Comparison of ENCODE assay signal across 11 mouse cellular contexts in genomic region chr8:84995680-84996079, GRCm38 (mm10). TPM values are rescaled to one million over a fixed set of nuclear protein-coding genes. Genes with fewer than 3 reads are reported as not detected.
DNase-seq lines count a peak whose midpoint lies in the region; ATAC-seq and TF ChIP-seq lines count a peak whose summit lies in the region.
"Had no signal": no experiment of that assay in that cellular context is flagged by ENCODE, and none has a peak within 500 bp of the region (broad histone marks: within the 10 kb centered on the region; RNA-seq: fewer than 3 reads in every experiment).

No protein-coding gene starts in this region.

- 28% methylated on average over 25 of the region's 25 CpGs for WGBS in lung, embryonic 14.5 days
- WGBS in hindbrain, embryonic 13.5 days: 14% methylated on average over 25 of the region's 25 CpGs
- 45% methylated on average over 25 of the region's 25 CpGs for WGBS in lung, postnatal 0 days

- TF ChIP-seq CTCF in lung, embryonic 14.5 days (IDR thresholded peaks at IDR 0.05; ENCODE audit: low read depth): no peak
- no peak for TF ChIP-seq CTCF in lung, postnatal 0 days (IDR thresholded peaks at IDR 0.05)

- TF ChIP-seq POLR2A in myocyte (IDR thresholded peaks at IDR 0.05; ENCODE audit: insufficient read length, low read depth): no peak

- peak overlapping the region; percentile 7; the same call in 1 of the 2 replicates for H3K4me2 ChIP-seq in lung, embryonic 14.5 days
- 0 out of 2 replicates have a peak overlapping the region, but pooled peaks have one; percentile 15 for H3K4me2 ChIP-seq in hindbrain, embryonic 13.5 days
- no peak overlapping the region for H3K4me2 ChIP-seq in myocyte (ENCODE audit: low read depth)
- H3K4me2 ChIP-seq in lung, postnatal 0 days (replicated peaks; ENCODE audit: low read depth, low read length): no peak overlapping the region

- no peaks in the 10 kb centered on the region for H3K79me2 ChIP-seq in myocyte (ENCODE audit: control insufficient read depth, insufficient read depth)

- H3K4me1 ChIP-seq in lung, embryonic 14.5 days (ENCODE audit: insufficient read depth): 0 out of 2 replicates have a peak, but pooled peaks cover 2% of the 10 kb centered on the region
- H3K4me1 ChIP-seq in hindbrain, embryonic 13.5 days (replicated peaks): peaks cover 22% of the 10 kb centered on the region
- H3K4me1 ChIP-seq in lung, postnatal 0 days (ENCODE audit: insufficient read depth, low read depth, low read length): no peaks in the 10 kb centered on the region; the same call in 1 of the 2 replicates

- H3K4me3 ChIP-seq in lung, embryonic 14.5 days (ENCODE audit: low read depth, low read length): no peak overlapping the region
- no peak overlapping the region for H3K4me3 ChIP-seq in hindbrain, embryonic 13.5 days
- no peak overlapping the region for H3K4me3 ChIP-seq in myocyte
- no peak overlapping the region for H3K4me3 ChIP-seq in lung, postnatal 0 days (ENCODE audit: low read depth, low read length)

- no peaks in the 10 kb centered on the region; the same call in 1 of the 2 replicates for H3K27me3 ChIP-seq in lung, embryonic 14.5 days (ENCODE audit: insufficient read depth, low read length)
- peaks cover 38% of the 10 kb centered on the region for H3K27me3 ChIP-seq in hindbrain, embryonic 13.5 days
- H3K27me3 ChIP-seq in myocyte (ENCODE audit: control insufficient read depth, insufficient read depth, insufficient read length): no peaks in the 10 kb centered on the region
- H3K27me3 ChIP-seq in lung, postnatal 0 days (replicated peaks; ENCODE audit: insufficient read depth, low read length): no peaks in the 10 kb centered on the region

- H3K9me3 ChIP-seq in lung, embryonic 14.5 days (ENCODE audit: low read depth, low read length): no peaks in the 10 kb centered on the region
- H3K9me3 ChIP-seq in hindbrain, embryonic 13.5 days: no peaks in the 10 kb centered on the region
- H3K9me3 ChIP-seq in lung, postnatal 0 days (ENCODE audit: low read length): no peaks in the 10 kb centered on the region

- H3K27ac ChIP-seq in lung, embryonic 14.5 days (ENCODE audit: low read depth): no peak overlapping the region
- H3K27ac ChIP-seq in hindbrain, embryonic 13.5 days: no peak overlapping the region
- H3K27ac ChIP-seq in lung, postnatal 0 days (ENCODE audit: low read length): no peak overlapping the region

- H3ac ChIP-seq in myocyte (ENCODE audit: control insufficient read depth, insufficient read length): no peak overlapping the region

- TF ChIP-seq EP300 in lung, postnatal 0 days (IDR thresholded peaks at IDR 0.05): no peak

- H3K9ac ChIP-seq in lung, embryonic 14.5 days: no peak overlapping the region
- H3K9ac ChIP-seq in hindbrain, embryonic 13.5 days: no peak overlapping the region
- H3K9ac ChIP-seq in lung, postnatal 0 days (replicated peaks; ENCODE audit: low read depth): no peak overlapping the region

- no peak for ATAC-seq in lung, embryonic 14.5 days (ENCODE audit: insufficient read depth)
- ATAC-seq in hindbrain, embryonic 13.5 days (ENCODE audit: low FRiP score): no peak
- ATAC-seq in lung, postnatal 0 days: no peak

- H3K36me3 ChIP-seq in lung, embryonic 14.5 days (ENCODE audit: insufficient read depth): no peaks in the 10 kb centered on the region
- peaks cover 9% of the 10 kb centered on the region; the same call in 1 of the 2 replicates for H3K36me3 ChIP-seq in hindbrain, embryonic 13.5 days
- no peaks in the 10 kb centered on the region for H3K36me3 ChIP-seq in myocyte (ENCODE audit: control insufficient read depth, insufficient read depth)
- no peaks in the 10 kb centered on the region for H3K36me3 ChIP-seq in lung, postnatal 0 days (ENCODE audit: insufficient read depth, low read length)

- DNase-seq in cerebellum, adult 9-11 months: peak; percentile 33
- no peak for DNase-seq in cerebellum, adult 9-10 months
- DNase-seq in lung, embryonic 14.5 days: peak; percentile 21
- DNase-seq in lung, postnatal 14 days: no peak
- no peak for DNase-seq in lung, postnatal 0 days (ENCODE audit: low spot score)
- no peak for DNase-seq in right cerebral cortex, postnatal 10 days (ENCODE audit: low spot score in 2 of 2)
- DNase-seq: kidney, adult 9 months had no signal

TF ChIP-seq in myocyte, 11 proteins besides CTCF, POLR2A, EP300 and RAD21:
- TF ChIP-seq TCF12 (IDR thresholded peaks at IDR 0.05; ENCODE audit: insufficient read depth, poor library complexity, severe bottlenecking) (no peak), MYOD1 (IDR thresholded peaks at IDR 0.05; ENCODE audit: control insufficient read depth in 1 of 3, insufficient read length in 2 of 3, low read depth in 2 of 3) (peak in 2 of 3 experiments; percentile 86 to 95), USF1 (IDR thresholded peaks at IDR 0.05; ENCODE audit: low read depth) (no peak), E2F4 (IDR thresholded peaks at IDR 0.05; ENCODE audit: insufficient read depth) (no peak), CEBPB (IDR thresholded peaks at IDR 0.05; ENCODE audit: insufficient read depth, poor library complexity, severe bottlenecking) (no peak), MYOG (IDR thresholded peaks at IDR 0.05; ENCODE audit: control insufficient read depth in 1 of 3, insufficient read depth in 1 of 3, insufficient read length in 2 of 3, low read depth in 2 of 3) (peak in 2 of 3 experiments; percentile 93 to 97), TCF3 (IDR thresholded peaks at IDR 0.05; ENCODE audit: insufficient read length, low read depth) (no peak), REST (IDR thresholded peaks at IDR 0.05; ENCODE audit: insufficient read depth, insufficient read length) (no peak), MAX (IDR thresholded peaks at IDR 0.05; ENCODE audit: low read depth) (no peak)

RNA-seq across cellular contexts. Expression of gene Hook2, which starts 5.3 kb away (rescaled TPM):
- polyA plus RNA-seq in lung, embryonic 14.5 days (2014; fragmentation: Nextera tagmentation; extraction: Ambion mirVana): 15.2 and 18.0 TPM in 2 replicates
- polyA plus RNA-seq in hindbrain, embryonic 13.5 days (2015; fragmentation: Nextera tagmentation; extraction: Ambion mirVana): 25.1 and 25.5 TPM in 2 replicates
- polyA plus RNA-seq in myocyte (2012; fragmentation: generic; extraction: Trizol): 9.3 TPM
- 19.2 and 22.3 TPM in 2 replicates for polyA plus RNA-seq in lung, postnatal 0 days (2015; fragmentation: Nextera tagmentation; extraction: Ambion mirVana)

RNA-seq across cellular contexts. Expression of gene Junb, which starts 17.2 kb away (rescaled TPM):
- 12.8 and 15.4 TPM in 2 replicates for polyA plus RNA-seq in lung, embryonic 14.5 days (2014; fragmentation: Nextera tagmentation; extraction: Ambion mirVana)
- 5.2 and 5.9 TPM in 2 replicates for polyA plus RNA-seq in hindbrain, embryonic 13.5 days (2015; fragmentation: Nextera tagmentation; extraction: Ambion mirVana)
- polyA plus RNA-seq in myocyte (2012; fragmentation: generic; extraction: Trizol): 140 TPM
- polyA plus RNA-seq in lung, postnatal 0 days (2015; fragmentation: Nextera tagmentation; extraction: Ambion mirVana): 69.0 and 126 TPM in 2 replicates

RNA-seq across cellular contexts. Expression of gene Best2, which starts 18.7 kb away (rescaled TPM):
- not detected in 2 replicates for polyA plus RNA-seq in lung, embryonic 14.5 days (2014; fragmentation: Nextera tagmentation; extraction: Ambion mirVana)
- polyA plus RNA-seq in hindbrain, embryonic 13.5 days (2015; fragmentation: Nextera tagmentation; extraction: Ambion mirVana): not detected in 2 replicates
- not detected for polyA plus RNA-seq in myocyte (2012; fragmentation: generic; extraction: Trizol)
- polyA plus RNA-seq in lung, postnatal 0 days (2015; fragmentation: Nextera tagmentation; extraction: Ambion mirVana): not detected in 2 replicates
- polyA plus RNA-seq: liver, embryonic 16.5 days; neural tube, embryonic 14.5 days had no signal

RNA-seq across cellular contexts. Expression of gene Rnaseh2a, which starts 26.1 kb away (rescaled TPM):
- 117 and 121 TPM in 2 replicates for polyA plus RNA-seq in lung, embryonic 14.5 days (2014; fragmentation: Nextera tagmentation; extraction: Ambion mirVana)
- 61.4 and 62.1 TPM in 2 replicates for polyA plus RNA-seq in hindbrain, embryonic 13.5 days (2015; fragmentation: Nextera tagmentation; extraction: Ambion mirVana)
- 74.1 TPM for polyA plus RNA-seq in myocyte (2012; fragmentation: generic; extraction: Trizol)
- polyA plus RNA-seq in lung, postnatal 0 days (2015; fragmentation: Nextera tagmentation; extraction: Ambion mirVana): 46.4 and 55.7 TPM in 2 replicates

RNA-seq across cellular contexts. Expression of gene Prdx2, which starts 26.3 kb away (rescaled TPM):
- polyA plus RNA-seq in lung, embryonic 14.5 days (2014; fragmentation: Nextera tagmentation; extraction: Ambion mirVana): 819 and 843 TPM in 2 replicates
- 1,362 and 1,388 TPM in 2 replicates for polyA plus RNA-seq in hindbrain, embryonic 13.5 days (2015; fragmentation: Nextera tagmentation; extraction: Ambion mirVana)
- polyA plus RNA-seq in myocyte (2012; fragmentation: generic; extraction: Trizol): 432 TPM
- polyA plus RNA-seq in lung, postnatal 0 days (2015; fragmentation: Nextera tagmentation; extraction: Ambion mirVana): 337 and 356 TPM in 2 replicates

Comparison
In these comparisons a context has a peak if more than half of its experiments do, and no peak if none do; other contexts are left out.
1. DNase-seq: peak in cerebellum, adult 9-11 months (single experiment) and lung, embryonic 14.5 days (single experiment); none in cerebellum, adult 9-10 months (single experiment), lung, postnatal 14 days (single experiment), lung, postnatal 0 days (single experiment) and right cerebral cortex, postnatal 10 days (0 of 2).
2. H3K4me2 ChIP-seq: peak in lung, embryonic 14.5 days (single experiment) and hindbrain, embryonic 13.5 days (single experiment); none in myocyte (single experiment) and lung, postnatal 0 days (single experiment).